Mouse (Mus musculus): Measurements from ENCODE around the gene Elobl.

Gene Elobl

DNA sequence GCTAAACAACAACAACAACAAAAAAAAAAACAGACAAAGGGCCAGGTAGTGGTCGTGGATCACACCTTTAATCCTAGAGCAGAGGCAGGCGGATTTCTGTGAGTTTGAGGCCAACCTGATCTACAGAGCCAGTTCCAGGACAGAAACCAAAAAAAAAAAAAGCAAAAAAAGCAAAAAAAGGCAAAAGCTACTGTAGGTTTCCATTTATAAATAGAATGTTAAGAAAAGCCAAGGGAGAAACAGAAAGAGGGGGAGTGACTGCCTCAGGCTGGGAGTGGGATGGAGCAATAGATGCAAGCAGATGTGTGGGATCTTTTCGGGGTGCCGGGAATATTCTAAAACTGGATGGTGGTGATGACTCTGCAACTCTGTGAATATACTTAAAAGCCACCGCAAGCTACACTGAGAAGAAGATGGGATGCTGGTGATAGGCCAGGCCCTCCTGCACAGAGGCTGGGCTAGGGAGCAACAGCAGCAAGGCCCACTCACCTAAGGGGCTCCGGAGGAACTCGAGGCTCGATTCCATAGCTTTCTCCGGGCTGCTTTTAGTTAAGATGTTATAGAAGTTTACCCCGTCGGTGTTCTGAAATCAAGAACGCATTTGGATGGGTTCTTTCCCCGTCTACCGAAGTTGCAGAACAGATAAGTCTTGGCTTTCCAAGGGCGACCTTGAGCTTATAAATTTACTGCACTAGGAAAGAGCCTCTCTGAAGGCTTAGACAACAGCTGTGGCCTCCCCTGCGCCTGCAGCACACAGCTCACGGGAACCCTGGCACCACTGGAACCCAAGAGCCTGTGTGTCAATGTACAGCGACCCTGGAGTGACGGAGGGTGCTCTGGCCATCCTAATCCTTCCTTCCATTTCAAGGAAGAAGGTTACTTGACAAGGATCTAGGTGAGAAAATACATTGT, 32.4 kb downstream of the Elobl start:
- DNase-seq (ENCODE audit: low spot score) = no peak

- no peak for DNase-seq (ENCODE audit: low spot score)
These were observed 33.7 kb downstream of the Elobl start for GRCm38 (mm10) chr11:88933030-88933429.

GRCm38 (mm10) chr11:88931692-88932530, 34.8 kb downstream of the Elobl start:
- no peak for DNase-seq (ENCODE audit: low spot score)

DNA sequence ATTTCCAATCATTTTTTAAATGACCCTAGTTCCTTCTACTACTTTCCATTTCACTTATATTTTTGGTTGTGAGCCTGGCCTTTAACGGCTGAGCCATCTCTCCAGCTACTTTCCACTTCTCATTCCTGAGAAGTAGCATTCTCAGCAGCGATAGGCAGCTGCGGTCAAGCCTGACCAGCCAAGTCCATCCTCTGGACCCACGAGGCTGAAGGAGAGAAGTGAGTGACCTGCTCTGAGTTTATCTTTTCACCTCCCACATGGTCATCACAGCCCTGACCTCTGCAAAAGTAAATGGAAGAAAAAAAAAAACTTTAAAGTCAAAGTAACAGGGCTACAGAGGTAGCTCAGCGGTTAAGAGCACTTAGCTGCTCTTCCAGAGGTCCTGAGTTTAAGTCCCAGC, 40.2 kb downstream of the Elobl start:
- DNase-seq (ENCODE audit: low spot score) = no peak

Measured in T-cell, adult 2 months (primary cell).